Mouse (Mus musculus) brain, embryonic 18.5 days (tissue): Measurements from ENCODE around the gene Kpna7.
"Not testable (repeated sequence)": the region's sequence is repeated elsewhere in the genome, so short reads cannot be mapped to it uniquely, and the experiment has no call there.

Experiments
- DNase-seq: peaks from one replicate; pipeline ENCODE4 v3.0.0-alpha.2; 2012; ENCODE audit warnings: low read depth, low spot score

Gene Kpna7

DNA sequence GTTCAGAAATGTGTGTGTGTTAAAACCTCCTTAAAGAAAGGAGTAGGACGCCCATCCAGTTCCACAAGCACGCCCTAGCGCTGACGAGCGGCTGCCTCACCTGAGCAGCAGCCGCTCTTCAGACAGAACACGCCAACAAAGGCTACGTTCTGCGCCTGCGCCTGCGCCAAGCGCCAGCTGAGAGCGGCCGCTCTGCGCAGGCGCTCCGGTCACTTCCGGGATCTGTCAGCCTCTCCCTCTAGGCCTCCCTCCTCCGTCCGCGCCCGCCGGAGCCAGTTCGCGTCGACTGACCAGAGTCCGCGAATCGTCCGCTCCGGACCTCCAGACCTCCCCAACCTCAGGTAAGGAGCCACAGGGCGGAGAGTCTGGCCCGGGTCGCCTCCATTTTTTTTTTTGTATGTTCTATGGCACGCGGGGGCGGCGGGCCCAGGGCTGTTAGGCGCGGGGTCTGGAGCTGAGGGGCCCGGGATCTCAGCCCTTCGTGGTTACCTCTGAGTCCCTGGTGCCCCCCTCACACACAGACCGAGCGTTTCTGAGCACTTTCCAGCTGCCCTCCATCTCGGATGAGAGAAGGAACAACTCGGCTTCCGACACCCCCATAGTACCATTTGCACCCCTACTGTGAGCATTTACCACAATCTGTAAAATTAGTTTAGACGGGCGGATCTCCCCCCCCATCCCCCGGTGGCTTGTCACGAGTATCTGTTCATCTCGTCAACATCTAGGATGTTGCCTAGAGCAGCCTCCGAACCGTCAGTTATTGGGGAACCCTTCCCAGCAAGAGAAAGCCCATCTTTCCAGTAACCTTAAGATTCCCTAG lies at the start of gene Kpna7, which contains the start of gene Arpc1a:
Gene Kpna7 (minus strand): TSS at position 399 of the 820 bp plus-strand sequence.
Gene Arpc1a (plus strand): TSS at position 199 of the 820 bp plus-strand sequence.
- peak; percentile 82 for DNase-seq

DNA sequence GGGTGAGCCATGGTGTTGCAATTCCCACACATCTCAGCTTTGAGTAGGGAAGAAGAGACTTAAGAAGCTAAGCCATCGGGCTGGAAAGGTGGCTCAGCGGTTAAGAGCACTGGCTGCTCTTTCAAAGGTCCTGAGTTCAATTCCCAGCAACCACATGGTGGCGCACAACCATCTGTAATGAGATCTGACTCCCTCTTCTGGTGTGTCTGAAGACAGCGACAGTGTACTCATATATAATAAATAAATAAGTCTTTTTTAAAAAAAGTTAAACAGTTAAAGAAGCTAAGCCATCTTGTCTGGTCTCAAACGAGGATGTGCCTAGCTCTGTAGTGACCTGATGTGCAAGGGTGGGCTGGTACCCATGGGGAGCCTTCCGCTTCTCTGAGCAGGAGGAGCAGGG lies 49.4 kb upstream of the Kpna7 start:
- not testable (repeated sequence) for DNase-seq

DNA sequence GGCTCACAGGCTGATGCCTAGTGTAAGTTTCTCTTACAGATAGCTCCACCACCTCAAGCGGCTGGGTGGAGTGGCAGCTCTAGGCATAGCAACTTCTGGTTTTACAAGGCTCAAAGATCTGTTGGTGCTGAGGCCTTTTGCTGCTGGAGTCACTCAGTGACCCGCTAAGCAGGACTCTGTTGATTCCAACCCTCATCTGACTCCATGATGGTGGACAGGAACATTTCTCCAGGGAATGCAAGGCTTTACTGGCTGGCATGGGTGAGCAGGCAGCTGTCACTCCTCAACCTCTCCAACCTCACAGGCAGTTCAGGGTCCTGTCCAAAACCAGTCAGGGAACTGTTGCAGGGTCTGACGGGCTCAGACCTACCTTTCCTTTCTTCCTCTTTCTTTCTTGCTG lies 47.2 kb upstream of the Kpna7 start:
- no peak for DNase-seq

DNA sequence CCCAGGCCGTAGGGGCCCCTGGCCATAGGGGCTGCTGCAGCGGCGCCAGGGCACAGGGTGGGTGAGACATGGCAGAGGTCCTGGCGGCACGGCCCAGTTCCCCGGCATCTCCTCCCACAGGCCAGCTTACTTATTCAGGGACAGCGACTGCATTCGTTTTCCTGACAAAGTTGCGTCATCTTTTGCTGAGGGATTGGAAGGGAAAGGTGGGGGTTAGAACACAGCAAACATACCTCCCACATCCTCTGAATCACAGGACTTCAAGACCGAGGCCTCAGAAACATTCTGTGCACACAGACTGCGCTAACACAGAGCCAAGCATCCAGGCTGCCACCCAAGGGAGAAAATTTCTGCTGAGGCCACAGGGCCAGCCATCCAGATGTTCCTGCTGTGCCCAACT lies 46.4 kb upstream of the Kpna7 start:
- no peak for DNase-seq

DNA sequence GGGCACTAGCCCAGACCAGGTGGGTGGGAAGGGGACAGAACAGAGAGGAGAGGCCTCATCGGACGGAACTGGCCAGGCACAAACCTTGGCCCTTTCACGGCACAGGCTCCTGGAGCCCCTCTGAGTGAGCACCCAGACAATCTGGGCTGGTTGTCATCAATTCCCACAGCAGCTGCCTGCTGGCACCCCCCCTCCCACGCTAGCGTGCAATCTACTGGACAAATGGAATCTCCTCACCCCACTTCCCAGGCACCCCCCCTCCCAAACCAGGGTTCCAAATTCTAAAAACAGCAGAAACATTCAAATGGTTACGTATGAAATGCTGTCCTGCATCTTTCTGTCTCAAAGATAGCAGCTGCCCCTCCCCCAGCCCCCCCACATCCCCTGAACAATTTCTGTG lies 45.9 kb upstream of the Kpna7 start:
- DNase-seq, result not testable (repeated sequence)

DNA sequence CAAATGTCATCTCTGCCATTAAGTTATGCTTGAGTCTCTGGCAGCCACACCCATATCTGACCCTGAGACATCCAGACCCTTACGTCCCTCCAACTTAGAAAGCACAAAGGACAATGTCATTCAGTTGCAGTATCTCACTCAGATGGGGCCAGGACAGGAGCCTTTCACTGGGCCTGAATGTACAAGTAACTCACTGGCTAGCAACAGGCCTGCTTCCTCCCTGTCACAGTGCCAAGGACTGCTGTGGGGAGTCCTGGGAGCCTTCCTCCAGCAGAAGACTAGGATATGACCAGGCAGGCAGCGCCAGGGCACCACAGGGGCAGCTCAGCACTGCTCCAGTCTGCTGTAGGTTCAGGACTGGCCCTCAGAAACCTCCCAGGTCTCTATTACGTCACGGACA lies 45.3 kb upstream of the Kpna7 start:
- DNase-seq, result no peak

DNA sequence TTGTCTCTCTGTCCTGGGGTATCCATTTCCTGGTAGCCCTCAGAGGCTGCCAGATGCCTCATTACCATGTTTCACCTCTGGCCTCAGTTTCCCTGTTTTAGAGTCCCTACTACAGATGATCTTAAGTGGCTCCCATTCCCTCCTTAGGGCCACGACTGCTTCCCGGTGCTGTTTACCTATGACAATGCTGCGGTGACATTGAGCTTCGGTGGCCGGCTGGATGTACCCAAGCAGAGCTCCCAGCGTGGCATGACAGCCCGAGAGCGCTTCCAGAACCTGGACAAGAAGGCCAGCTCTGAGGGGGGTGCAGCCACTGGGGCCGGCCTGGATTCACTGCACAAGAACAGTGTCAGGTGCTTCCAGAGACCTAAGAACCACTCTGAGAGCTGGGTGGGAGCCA lies 42.8 kb upstream of the Kpna7 start:
- no peak for DNase-seq

DNA sequence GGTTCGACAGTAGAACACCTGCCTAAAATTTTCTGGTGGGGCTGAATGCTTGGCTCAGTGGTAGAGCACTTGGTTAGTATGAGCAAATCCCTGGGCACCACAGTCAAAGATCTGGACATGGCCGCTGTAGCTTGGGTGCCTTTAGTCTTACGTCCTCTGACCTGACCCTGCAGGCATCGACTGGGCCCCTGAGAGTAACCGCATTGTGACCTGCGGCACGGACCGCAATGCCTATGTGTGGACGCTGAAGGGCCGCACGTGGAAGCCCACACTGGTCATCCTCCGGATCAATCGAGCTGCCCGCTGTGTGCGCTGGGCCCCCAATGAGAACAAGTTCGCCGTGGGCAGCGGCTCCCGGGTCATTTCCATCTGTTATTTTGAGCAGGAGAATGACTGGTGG lies 39.6 kb upstream of the Kpna7 start:
- no peak for DNase-seq

DNA sequence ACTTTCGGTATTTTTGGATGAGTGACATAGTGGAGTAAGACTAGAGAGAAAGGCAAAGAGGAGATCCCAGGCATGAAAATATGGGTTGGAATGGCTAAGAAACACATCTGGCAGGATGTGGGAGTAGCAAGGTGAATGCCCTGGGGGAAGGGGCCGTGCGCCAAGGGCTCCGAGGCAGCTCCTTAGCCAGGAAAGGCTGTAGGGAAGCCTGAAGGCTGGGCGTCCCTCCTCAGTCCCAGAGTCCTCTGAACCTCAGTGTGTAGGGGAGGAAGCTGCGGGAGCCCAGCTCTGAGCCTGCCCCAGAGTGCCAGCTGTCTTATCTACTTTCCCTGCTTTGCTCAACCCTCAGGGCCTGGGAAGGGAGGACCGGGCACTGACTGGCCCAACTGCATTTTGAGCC lies 37.1 kb upstream of the Kpna7 start:
- no peak for DNase-seq

DNA sequence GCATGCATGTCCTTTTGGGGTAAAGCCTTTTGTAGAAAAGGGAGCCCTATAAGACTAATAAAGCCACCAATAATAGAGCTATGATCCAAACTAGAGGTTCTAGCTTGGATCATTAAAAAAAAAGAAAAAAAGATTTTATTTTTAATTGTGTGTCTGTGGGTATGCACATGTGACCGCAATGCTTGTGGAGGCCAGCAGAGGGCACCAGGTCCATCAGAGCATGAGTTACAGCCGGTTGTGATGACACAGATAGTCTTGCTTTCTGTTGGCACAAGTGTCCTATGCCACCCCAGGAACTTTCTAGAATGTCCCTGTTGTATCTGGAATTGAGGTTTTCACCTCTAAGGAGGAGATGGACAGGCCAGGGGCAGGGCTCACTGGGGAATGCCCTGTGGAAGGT lies 35.6 kb upstream of the Kpna7 start:
- DNase-seq, result no peak

DNA sequence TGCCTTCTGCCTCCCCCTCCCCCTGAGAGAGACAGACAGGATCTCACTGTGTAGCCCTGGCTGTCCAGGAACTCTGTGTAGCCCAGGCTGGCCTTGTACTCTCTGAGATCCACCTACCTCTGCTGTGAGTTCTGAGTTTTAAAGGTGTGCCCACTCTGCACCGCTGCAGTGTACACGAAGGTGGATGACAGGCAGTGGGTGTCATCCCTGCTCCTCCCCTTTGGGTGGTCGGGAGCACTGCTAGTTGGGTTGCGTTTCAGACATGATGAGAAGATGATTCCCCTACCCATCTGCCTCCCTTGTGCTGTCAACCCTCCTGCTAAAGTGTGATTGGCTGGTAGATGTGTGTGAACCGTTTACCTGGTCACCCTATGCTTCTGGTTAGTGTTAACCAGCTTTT lies 34.6 kb upstream of the Kpna7 start:
- no peak for DNase-seq

DNA sequence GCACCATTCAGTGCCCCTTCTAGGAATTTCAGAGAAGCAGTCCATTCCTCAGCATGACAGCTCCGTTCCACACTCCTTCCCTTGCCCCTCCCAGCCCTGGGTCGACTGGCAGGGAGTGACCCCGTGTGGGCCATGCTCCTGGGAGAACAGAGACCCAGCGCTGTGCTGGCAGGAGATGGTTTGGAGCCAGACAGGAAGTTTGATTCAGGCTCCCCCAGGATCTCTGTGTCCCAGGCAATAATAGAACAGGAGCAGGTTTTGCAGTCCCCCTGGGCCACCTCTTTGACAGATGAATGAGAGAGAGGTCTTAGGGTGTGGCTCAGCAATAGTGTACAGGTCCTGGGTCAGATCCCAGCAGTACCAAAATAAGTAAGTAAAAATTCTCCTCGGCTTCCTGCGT lies 34.2 kb upstream of the Kpna7 start:
- DNase-seq, result no peak

DNA sequence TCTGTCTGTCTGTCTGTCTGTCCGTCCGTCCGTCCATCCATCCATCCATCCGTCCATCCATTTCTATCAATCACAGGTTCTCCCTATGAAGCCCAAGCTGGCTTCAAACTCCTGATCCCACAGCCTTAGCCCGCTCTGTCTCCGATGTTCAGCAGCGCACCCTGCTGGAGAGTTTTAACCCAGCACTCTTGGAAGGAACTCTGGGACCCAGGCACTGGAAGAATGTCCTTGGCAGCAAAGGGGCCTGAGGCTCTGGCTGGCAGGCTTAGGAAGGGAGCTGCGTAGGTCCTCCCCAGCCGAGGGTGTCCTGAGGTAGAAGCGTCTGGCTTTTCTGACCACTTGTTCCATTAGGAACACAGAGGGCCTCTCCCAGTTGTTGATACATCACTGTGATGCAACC lies 33.1 kb upstream of the Kpna7 start:
- no peak for DNase-seq

DNA sequence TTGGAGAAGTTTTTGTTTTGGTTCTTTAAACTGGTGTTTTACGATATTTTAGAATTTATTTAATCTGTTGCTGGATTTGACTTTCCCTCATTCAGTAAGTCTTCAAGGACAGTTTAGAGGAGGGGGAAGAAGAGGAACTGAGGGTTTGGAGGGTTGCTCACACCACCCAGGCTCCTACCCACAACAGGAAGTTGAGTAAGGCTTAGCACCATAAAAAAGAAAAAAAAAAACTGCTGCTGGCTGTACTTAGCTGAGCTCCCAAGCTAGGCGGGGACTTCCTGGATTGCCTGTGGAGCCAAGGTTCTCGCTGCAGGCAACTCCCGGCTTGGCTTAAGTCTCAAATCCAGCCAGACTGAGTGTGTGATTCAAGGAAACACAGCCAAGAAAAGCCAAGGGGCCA lies 32.5 kb upstream of the Kpna7 start:
- no peak for DNase-seq

DNA sequence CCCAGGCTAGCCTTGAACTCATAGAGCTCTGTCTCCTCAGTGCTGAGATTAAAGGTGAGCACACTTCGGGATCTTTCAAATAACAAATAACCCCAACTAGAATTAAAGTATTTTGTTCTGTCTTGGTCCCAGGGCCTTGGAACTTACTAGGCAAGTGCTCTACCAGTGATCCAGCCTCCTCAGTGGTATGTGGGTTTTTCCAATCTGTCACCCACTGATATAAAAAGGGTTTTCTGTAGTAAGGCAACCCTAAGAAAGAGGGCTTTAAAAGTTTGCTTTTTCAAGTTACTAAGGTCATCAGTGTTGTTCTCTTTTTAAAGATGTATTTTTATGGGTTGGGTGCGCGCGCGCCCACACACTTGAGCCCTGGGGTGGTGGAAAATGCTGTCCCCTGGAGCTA lies 31.9 kb upstream of the Kpna7 start:
- no peak for DNase-seq

DNA sequence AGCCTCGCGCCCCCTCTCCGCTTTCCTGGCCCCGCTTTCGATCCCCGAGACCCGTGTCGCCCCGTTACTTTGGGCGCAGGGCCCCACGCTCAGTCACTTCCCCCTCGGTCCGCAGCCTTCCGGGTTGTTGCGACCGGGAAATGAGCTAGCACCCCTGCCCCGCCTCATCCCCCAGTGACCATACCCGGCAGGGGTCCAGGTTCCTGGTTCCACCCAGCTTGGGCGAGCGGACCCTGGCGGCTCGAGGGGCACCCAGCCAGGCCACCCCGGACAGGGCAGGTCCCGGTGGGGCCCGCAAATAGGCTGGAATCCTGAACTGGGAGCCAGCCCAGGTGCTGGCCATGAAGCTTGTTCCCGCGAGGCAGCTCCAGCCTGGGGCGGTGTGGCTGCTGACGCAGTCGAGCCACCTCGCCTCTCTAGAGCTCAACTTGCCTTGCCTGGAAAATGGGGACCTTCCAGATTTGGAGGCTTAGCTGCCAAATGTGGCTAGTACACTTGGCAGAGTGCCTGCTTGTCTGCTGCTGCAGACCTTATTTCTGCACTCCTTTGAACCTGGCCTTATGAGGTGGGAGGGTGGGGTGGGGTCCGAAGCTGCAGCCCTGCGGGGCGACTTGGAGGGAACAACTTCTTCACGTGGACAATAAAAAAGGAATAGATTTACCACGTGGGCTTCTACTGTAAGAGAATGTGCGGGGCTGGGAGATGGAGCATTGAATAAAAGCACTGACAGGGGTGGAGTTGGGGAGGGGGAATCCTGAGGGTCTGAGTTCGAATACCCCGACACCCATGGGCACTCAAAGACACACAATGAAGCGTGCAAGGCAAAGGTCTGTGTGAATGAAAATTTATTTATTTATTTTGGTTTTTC lies 31.0 kb upstream of the Kpna7 start:
- no peak for DNase-seq

DNA sequence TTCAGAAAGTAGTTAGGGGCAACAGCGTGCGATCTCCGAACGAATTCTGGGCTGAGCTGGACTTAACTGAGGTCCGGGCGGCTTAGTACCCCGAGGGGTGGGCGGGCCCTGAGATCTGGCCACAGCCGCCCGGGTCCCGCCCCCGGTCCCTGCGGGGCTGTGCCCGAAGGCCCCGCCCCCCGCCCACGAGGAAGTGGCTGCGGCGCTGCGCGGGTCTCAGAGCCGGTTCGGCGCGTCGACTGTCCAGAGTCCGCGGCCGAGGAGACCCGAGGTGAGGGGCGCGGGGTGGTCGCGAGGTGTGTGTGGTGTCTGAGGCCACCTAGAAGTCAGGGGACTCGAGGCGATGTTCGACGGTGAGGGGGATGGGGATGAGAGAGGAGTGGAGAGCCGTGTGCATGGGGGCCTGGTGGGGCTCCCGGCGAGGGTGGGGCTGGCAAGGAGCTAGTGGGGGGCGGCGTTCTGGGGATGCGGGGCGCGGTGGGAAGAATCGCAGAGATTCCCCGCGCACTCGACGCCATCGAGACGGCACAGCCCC lies 30.3 kb upstream of the Kpna7 start, which contains the start of gene Arpc1b:
Gene Arpc1b (plus strand): TSS at position 145 of the 535 bp plus-strand sequence.
- no peak for DNase-seq

DNA sequence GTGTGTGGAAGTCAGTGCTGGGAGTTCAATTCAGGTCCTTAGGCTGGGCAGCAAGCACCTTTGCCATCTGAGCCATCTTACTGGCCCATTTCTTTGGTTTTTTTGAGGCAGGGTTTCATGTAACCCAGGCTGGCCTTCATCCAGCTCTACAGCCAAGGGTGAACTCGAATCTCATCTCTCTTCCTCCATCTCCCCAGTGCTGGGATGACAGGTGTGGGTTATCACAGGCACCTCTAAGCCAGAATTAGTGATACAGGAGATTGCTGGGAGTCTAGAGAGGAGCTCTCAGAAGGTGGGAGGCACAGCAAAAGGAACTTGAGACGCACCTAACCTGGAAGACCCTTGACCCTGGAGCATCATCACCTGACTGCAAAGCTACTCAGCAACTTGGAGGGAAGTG lies 29.6 kb upstream of the Kpna7 start:
- no peak for DNase-seq

DNA sequence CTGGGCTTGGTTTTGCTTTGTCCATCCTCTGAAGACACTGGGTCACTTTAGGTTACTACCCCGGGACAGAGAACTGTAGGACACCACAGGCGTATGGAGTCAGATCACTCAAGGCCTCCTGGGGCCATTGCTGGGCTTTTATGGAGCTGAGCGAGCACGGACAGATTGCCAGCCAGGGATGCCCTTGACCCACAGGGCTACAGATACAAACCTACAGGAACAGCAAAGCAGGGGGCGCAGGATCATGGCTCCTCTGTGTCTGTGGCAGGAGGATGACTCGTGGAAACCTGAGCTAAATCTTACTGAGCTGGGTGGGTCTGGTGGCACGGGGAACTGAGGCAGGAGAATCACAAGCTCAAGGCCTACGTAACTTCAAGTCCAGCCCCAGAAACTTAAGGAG lies 28.7 kb upstream of the Kpna7 start:
- DNase-seq, result no peak

DNA sequence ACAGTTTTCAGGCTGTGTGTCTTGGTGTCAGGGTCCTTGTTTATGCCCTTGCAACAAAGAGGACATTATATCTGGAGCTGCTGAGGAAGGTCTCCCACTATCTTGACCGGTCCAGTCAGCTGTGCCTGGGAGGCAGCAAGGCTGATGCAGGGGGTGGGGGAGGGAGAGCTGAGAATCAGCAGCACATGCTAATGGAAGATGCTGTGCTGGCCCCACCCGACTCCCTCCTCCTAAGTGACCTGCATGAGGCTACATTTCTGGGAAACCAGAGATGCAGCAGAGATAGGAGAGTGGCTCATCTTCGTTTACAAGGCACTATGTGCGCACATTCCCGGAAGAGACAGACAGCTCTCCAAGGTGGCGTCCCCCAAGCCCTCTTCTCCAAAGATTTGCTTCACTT lies 26.6 kb upstream of the Kpna7 start:
- DNase-seq, result no peak

DNA sequence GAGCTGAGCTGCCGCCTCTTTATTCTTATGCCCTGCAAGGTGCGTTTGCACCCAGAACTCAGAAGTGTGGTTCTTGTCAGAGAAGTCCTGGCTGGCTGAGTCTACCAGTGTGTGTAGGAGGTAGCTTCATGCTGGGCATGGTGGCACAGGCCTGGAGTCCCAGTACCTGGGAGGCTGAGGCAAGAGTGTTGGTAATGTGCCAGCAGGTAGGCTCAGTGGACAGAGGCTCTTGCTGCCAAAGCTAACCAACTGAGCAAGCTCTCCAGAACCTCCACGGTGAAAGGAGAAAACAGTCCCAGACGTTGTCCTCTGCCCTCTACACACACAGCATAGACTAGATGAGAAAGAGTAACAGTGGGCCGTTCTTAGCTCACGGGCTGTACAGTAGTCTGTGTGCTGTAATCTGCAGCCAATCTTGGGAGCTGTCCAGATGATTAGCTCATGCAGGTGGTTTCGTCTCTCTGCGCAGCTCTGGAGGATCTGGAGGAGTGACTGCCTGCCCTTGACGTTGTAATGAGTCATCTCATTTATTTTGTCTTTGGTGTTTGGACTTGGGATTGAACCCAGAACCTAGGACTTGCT lies 22.0 kb upstream of the Kpna7 start:
- no peak for DNase-seq

DNA sequence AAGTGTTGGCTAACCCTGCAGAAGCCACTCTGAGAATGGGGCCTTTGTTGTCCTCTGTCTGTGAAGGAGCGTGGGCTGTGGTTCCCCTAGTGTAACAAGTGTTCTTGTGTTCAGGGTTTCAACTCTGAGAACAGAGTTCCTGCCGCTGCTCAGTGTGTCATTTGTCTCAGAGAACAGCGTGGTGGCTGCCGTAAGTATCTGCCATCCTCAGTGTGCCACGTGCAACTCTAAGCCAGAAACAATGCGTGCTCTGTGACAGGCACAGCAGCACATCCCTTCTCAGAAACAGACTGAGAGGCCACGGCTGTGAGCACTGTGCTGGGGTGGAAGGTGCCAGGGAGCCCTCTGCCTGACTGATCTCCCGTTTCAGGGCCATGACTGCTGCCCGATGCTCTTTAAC lies 20.5 kb upstream of the Kpna7 start:
- no peak for DNase-seq
